Mouse (Mus musculus): Measurements from ENCODE around the gene Mss51.

Mss51 gene

DNA sequence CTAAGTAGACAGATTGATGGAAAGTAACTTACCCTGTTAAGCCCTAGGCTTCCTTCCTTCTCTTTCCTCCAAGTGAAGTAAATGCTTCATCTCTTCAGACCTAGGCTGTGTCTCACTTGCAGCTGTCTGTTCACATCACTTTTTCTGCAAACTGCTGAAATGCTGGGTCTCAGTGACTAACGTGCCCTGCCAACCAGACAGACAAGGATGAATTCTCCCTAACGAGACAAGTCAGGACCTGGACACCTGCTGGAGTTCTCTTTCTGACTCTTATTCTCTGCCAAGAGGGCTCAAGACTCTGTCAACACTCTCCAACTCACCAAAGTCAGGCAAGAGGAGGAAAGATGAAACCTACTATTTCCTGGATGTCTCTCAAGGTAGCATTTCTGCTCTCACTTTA lies at the start of gene Mss51:
Gene Mss51, minus strand, starts transcription at position 299 of the 400 bp plus-strand sequence.
- no peak for DNase-seq (ENCODE audit: low read depth in 2 of 2, low spot score in 2 of 2)

DNA sequence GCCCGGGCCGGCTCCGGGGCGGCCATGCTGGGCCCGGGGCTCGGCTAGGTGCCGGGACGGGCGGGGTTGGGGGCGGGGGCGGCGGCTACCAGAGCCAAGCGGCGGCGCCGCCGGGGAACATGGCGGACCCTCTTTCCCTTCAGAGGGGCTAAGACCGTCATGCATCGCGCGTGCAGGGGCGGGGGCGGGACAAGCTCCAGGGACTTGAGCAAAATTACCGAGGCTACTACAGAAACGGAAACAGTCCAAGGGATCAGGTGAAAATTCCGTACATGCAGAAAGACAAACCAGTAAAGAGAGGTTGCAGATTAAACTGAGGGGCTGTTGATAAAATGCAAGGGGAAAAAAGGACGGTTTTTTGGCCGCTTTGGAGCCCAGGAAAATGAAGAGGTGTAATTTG lies 49.7 kb upstream of the Mss51 start, which contains the start of gene Ppp3cb:
Gene Ppp3cb, minus strand, starts transcription at position 159 of the 400 bp plus-strand sequence.
- peak; percentile 72 to 75 for DNase-seq (ENCODE audit: low read depth in 2 of 2, low spot score in 2 of 2)

DNA sequence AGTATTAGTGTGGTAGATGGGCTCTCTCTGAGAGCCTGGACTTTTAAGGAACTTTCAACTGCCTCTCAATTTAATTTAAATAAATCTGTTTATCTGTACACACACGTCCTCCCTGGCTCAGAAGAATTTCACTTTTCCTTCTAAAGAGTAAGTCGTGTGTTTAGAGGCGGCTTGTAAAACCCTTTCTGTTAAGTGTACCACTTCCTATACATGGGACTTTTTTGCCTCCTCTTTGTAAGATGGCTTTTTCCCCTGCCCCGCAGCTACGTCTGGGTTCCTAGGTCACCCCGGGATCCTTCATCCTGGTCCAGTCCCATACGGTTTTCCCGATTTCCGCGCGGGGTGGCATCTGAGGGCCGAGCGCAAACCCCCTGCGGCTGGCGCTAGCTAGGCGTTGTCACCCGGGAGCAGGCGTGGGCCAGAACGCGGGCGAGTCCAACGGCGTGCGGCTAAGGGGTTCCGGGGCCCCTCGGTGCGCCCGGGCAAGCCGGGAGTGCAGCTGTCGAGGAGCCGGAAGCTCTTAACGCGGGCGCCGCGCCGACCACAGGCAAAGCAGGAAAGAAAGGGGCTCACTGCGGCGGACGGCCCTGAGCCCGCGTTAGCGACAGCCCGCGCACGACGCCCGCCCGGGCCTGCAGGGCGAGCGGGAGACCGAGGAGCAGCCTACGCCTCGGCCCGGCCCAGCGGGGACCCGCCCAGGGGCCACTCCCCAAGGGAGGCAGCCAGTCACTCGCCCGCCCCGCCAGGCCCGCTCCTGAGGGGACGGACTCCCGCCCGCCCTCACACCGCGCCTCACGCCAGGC lies 49.0 kb upstream of the Mss51 start:
- peak; percentile 71 to 73 for DNase-seq (ENCODE audit: low read depth in 2 of 2, low spot score in 2 of 2)

DNA sequence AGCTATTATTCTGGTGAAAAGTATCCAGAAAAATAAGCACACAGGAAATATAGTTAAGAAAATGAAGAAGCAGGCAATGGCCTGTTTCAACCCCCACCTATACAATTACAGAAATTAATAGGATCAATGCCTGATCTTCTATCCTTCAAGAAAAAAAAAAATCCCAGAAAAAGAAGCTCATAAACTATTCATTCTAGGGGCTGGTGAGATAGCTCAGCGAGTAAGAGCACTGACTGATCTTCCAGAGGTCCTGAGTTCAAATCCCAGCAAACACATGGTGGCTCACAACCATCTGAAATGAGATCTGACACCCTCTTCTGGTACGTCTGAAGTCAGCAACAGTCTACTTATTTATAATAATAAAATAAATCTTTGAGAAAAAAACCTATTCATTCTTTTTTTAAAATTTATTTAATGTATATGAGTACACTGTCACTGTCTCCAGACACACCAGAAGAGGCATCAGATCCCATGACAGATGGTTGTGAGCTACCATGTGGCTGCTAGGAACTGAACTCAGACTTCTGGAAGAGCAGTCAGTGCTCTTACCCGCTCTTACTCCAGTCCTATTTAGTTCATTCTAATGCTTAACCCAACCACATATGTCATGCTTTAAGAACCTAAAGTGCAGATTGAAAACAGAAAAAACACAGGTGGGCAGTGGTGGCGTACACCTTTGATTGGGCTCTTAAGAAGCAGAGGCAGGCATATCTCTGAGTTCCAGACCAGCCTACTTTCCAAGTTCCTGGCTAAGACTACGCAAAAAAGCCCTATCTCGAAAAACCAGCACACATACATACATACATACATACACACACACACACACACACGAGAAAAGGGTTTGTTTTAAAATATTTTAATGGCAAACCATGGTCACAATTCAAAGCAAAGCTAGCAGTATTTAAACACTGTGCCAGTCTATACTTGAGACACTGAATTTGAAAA lies 48.0 kb upstream of the Mss51 start:
- no peak for DNase-seq (ENCODE audit: low read depth in 2 of 2, low spot score in 2 of 2)

DNA sequence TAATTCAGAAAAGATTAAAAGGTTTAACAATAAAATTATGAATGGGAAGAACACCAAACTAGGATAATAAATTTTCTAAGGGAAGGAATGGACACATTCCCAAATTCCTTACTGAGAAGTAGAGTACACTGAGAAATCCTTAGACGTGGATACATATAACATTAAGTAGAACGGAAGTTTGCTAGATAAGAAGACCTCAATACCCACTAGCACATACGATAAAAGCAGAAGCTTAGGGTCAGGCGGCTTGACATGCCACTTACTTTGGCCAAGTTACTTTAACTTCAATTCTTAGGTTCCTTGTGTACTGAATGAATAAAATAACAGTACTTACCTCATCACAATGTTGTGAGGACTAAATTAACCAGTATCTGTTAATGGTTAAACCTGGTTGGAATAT lies 32.9 kb upstream of the Mss51 start:
- no peak for DNase-seq (ENCODE audit: low read depth in 2 of 2, low spot score in 2 of 2)

DNA sequence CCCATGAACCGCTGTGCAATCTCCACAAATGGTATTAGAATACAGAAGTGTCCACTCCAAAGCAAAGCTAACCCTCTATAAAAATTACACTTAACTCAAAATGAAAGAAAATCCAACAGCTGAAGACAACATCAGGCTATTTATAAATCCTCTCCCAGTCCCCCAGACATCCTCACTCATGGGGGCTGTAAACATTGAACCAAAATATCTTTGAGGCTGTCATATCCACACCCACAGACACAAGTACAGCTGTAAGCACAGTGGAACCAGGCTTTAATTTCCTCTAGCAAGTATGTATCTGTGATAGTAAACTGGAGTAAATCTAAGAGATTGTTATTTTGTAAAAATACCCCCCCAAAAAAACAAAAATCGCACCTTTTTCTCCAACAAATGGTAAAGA lies 23.5 kb upstream of the Mss51 start:
- no peak for DNase-seq (ENCODE audit: low read depth in 2 of 2, low spot score in 2 of 2)

DNA sequence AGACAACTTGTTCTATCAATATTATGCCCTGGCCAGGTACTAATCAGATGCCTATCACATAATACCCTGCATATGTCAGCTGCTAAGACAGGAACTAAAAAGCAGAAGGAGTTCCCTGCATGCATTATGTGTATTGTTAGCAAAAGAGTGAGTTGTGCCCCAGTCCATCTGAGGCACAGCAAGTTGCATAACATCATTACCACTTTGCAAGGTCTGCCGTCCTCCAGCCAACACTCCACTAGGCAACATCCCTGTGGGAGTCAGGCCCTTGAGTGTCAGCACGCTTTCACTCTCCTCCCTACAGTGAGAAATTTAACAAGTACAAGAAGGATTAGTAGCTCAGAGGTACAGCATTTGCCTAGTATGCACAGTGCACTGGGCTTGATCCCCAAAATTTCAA lies 11.7 kb upstream of the Mss51 start:
- no peak for DNase-seq (ENCODE audit: low read depth in 2 of 2, low spot score in 2 of 2)

DNA sequence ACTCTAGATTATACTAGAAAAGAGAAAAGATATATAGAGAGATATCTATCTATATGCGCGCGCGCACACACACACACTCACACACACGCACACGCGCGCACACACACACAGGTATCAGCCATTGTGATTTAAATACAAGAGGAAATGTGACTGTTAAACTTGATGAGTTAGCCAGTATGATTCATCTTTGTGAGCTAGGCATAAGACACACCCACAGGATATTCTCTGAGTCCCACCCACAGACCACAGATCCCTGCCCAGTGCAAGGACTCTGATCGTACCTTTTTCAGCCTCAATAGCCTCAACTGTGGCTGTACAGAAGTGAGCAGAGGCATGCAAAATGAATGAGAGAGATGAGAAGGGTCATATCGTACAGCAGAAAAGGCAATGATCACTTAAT lies 6.3 kb upstream of the Mss51 start:
- peak in 1 of 2 experiments; percentile 6 for DNase-seq (ENCODE audit: low read depth in 2 of 2, low spot score in 2 of 2)

DNA sequence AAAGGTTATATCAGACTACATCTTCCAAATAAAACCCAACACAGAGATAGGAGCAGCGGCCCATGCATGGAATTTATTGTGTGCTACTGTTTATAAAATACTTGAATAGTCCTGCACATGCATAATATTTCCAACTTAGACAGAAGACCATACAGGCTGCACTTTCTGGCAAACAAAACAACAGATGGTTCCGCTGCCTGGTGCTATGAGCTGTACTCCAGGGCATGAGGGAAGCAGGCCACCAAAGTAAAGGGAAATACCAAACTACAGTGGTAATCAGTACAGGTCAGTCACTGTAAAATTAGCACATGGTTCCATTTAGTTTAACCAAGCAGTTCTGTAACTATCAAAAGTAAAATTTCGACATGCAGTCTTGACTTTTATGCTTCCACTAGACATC lies 3.3 kb upstream of the Mss51 start:
- no peak for DNase-seq (ENCODE audit: low read depth in 2 of 2, low spot score in 2 of 2)

DNA sequence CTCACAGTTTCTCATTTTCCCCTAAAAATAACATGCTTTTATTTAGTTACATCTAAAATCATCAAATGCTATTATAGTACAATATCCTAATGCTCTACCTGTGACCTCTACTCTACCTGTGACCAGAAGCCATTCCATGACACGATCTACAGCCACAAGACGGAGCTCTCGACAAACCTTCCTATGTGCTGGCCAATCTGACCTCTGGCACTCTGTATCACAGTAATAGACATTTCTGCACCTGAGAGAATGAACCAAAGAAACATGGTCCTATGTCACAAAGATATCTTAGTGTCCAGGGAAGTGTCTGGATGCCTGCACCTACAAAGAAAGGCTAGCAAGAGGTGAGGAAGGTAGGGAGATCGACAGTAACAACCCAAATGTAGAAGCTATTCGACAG lies 10.7 kb downstream of the Mss51 start:
- DNase-seq (ENCODE audit: low read depth in 2 of 2, low spot score in 2 of 2): no peak

DNA sequence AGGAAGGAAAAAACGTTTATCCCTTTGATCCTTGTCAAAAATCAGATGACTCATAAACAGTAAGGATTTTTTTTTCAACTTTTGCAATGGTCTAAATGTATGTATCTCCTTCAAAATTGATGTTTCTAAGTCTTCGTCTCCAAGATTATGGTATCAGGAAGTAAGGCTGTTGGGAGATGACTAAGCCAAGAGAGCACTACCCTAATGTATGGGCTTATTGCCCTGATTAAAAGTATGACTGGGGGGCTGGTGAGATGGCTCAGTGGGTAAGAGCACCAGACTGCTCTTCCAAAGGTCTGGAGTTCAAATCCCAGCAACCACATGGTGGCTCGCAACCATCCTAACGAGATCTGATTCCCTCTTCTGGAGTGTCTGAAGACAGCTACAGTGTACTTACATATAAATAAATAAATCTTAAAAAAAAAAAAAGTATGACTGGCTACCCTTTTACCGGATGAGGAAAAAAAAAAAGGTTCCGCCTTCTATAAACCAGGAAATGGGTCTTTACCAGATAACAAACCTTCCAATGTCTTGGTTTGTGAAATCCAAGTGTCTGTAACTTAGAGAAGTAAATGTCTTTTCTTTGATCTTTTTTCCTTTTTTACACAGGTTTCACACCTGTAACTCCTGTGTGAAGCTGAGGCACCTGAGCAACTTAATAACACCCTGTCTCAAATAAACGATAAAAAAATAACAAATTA lies 14.5 kb downstream of the Mss51 start:
- no peak for DNase-seq (ENCODE audit: low read depth in 2 of 2, low spot score in 2 of 2)

DNA sequence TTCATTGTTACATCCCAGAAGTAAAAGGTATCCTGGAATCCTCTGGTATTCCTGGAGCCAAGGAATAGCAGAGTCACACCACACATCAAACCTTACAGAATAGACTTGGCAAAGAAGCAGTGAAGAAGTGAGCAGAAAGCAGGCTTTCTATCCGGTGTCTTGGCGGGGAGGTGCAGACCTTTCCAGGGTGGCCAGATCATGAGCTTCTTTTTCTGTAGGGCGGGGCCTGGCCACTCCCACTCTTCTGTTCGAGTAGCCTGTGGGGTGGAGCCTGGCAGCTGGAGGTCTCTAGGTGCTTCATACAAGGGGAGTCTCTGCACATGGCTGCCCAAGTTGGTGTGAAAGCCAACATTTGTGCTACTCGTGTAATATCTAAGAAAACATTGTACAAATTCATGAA lies 15.5 kb downstream of the Mss51 start:
- peak in 1 of 2 experiments; percentile 4 for DNase-seq (ENCODE audit: low read depth in 2 of 2, low spot score in 2 of 2)

DNA sequence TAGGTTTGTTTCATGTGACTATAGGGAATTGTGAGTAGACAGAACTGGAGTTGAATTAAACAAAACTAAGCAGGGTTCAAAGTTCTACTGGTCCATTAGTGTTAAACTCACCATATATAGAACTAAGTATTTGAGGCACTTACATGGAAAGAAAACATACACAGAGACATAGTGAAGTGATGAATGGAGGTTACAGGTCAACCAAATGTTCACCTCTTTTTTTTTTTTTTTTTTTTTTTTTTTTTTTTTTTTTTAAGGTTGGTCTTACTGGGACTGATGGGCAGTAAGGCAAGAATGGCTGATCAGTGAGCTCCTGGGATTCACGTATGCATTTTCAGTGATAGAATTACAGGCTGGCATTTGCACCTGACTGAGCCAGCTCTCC lies 16.5 kb downstream of the Mss51 start:
- DNase-seq (ENCODE audit: low read depth in 2 of 2, low spot score in 2 of 2): no peak

DNA sequence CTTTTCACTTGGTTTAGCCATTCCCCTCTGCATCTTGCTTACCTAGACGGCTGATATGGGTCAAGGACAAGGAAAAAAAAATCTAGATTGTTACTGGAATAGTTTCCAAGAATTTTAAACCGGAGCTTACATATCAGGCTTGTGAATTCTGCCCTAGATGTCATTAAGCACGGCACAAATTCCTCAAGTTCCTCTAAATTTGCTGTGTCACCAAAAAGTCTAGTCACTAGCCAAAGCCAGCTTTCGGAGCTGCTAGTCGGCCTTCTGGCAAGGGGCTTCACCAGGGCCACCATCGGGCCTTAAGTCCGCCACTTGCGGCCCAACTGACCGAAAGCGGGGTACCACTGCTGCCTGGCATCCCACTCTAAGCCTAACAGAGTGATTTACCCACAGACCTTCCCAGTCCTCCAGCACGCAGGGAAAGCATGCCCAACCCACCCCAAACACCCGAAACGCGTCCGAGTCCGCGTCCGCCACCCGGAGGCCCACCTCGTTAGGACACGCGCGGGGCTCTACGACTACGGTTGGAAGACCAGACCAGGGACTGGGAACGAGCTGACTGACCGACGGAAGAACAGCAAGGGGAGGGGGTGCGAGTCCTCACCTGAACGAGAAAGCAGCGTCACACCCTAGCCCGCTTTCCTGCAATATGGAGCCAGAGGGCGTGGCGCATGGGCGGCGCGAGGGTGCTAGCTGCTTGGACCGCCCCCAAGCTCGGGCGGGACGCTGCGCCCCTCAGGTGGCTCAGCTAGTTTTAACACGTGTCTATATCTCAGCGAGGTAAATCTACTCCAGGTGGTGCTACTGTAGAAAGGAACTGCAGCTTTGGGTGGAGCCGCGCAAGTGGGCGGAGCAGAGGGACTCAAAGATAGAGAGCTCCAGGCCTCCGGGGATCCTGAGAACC lies 17.2 kb downstream of the Mss51 start, which contains the start of gene Anxa7:
Gene Anxa7, minus strand, starts transcription at position 843 of the 904 bp plus-strand sequence.
- DNase-seq (ENCODE audit: low read depth in 2 of 2, low spot score in 2 of 2): peak; percentile 54 to 66

DNA sequence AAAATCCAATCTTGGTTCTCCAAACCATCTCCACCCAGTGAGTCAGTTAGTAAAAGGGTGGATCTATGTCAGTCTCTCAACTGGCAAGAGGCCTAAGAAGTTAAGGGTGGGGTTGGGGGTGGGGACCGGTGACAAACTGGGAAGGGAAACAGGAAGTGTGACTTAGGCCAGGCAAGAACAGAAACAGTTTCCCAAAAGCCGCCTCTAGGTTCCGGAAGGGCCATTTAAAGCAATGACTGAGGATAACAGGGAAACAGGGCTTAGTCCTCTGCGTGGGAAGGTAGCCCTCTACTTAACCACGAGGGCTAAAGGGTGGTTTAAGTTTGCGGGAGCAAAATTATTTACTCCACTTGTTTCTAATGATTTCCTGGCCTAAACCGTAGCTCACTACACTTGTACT lies 17.9 kb downstream of the Mss51 start:
- DNase-seq (ENCODE audit: low read depth in 2 of 2, low spot score in 2 of 2): no peak

DNA sequence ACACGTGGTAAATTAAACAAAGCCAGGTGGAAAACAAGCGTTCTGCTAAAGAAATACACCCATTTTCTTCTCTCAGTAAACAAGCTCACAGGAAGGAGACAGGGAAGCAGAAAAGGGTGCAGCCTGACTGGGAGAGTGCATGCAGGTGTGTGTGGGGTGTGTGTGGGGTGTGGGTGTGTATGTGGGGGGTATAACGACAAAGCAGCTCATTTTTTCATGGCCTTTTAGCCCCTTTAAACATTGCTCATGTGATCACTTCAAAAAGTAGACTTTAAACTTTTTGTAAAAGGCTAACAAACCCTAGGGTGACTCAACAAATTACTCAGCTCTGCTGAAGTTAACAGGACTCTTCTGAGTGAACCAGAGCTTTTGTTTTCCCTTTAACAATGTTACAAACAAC lies 18.3 kb downstream of the Mss51 start:
- no peak for DNase-seq (ENCODE audit: low read depth in 2 of 2, low spot score in 2 of 2)

DNA sequence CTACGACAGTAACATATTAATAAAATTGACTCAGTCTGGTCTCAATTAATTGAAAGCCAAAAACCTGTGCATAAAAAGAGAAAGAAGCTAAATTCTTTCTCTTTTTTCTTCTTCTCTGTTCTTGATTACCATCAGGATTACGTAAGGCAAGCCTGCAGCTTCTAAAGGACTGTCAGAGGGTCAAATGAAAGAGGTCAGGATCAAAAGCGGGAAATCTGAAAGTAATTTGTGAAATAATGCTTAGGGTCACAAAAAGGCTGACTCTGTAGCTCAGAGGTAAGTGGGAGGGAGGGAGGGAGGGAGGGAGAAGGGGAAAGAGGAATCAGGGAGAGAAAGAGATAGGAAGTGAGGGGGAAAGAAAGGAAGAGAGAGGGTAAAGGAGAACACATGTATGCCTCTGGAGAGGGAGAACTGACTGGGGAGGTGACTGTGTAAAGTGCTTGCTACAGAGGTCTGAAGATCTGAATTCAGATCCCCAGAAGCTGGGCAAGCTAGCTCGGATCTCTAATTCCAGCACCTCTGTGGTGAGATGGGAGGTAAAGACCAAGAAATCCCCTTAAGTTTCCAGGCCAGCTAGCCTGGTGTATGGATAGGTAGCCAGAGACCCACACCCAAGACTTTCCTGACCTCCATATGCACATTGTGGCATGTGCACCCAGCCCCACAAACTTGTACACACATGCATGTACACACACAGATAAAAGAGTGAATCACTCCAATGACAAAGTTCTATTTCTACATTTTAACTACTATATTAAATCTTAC lies 19.3 kb downstream of the Mss51 start:
- no peak for DNase-seq (ENCODE audit: low read depth in 2 of 2, low spot score in 2 of 2)

DNA sequence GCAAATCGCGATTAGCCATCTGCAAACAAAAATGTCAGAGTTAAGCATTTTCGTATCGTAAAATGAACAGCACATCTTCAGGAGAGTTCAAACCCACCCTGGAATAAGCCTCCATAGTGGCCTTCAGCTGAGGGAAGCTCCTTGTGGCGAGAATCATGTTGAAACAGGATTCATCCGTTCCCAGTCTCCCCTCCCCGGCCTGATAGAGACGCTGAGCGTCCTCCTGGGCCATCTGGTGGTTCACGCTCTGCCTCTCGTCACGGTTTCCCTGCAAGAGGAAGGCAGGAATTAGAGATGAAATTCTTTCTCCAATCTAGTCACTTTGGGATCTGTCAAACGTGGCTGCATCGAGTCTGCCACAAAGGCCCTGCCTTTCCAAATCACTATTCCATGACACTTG lies 36.5 kb downstream of the Mss51 start:
- DNase-seq (ENCODE audit: low read depth in 2 of 2, low spot score in 2 of 2): no peak

DNA sequence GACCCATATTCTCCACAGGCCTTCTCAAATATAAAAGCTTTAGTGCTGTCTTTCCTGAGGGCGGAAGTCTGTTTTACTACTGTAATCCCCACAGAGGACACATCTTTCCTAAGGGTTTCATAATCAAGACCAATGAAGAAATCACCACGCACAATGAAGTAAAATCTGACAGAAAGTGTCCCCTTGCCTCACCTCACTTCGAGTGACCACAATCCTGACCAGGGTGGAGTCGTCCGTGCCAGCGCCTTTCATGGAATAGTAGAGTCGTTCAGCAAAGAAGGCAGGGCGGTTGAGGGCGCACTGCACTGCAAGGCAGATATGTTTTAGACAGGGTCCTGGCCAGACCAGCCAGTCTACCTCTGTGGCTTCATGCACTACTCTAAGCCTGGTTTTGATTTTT lies 38.3 kb downstream of the Mss51 start:
- no peak for DNase-seq (ENCODE audit: low read depth in 2 of 2, low spot score in 2 of 2)

DNA sequence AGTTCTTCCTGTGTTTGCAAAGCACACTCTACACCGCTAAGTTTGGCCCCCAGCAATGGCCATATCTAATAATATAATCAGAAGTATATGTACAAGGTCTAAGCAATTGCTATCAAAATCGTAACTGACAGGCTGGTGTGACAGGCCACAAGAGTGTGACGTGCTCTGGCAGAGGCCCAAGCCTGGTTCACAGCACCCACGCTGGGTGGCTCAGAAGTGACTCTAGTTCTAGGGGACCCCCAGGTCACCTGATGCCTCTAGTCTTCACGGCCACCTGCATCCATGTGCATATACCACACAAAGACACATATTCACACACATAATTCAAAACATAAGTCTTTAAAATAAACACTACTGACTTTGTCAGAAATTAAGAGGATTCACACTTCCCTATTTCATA lies 43.8 kb downstream of the Mss51 start:
- no peak for DNase-seq (ENCODE audit: low read depth in 2 of 2, low spot score in 2 of 2)

All from CD8-positive naive resting alpha-beta T cell, adult 2 months (primary cell).